Mouse (Mus musculus) forebrain, embryonic 16.5 days (tissue): ENCODE measurements around the gene Znhit3. TPM values are rescaled to one million over a fixed set of nuclear protein-coding genes. Genes with fewer than 3 reads are reported as not detected.

ENCODE experiments used
- ATAC-seq: fragments of 200-750 bp; cut with Nextera tagmentation; 2 replicates; pipeline ENCODE4 v1.8.0; 2017; ENCODE audit warnings: mild to moderate bottlenecking, moderate library complexity
- H3K27ac ChIP-seq: fragments of 300-500 bp; sonication (generic); 2 replicates; pipeline ENCODE4 v1.5.1; 2014; ENCODE audit warnings: low read length, control low read depth
- H3K27me3 ChIP-seq: fragments of 300-500 bp; sonication (generic); replicated peaks from 2 replicates; pipeline ENCODE4 v1.6.1; 2014; ENCODE audit warnings: low read length; ENCODE audit not compliant: control insufficient read depth, insufficient read depth
- H3K36me3 ChIP-seq: fragments of 300-500 bp; sonication (generic); 2 replicates; pipeline ENCODE4 v1.6.1; 2014; ENCODE audit not compliant: control insufficient read depth, insufficient read depth
- H3K4me1 ChIP-seq: fragments of 300-500 bp; sonication (generic); replicated peaks from 2 replicates; pipeline ENCODE4 v1.6.1; 2014; ENCODE audit warnings: low read length; ENCODE audit not compliant: control insufficient read depth, insufficient read depth
- H3K4me2 ChIP-seq: fragments of 300-500 bp; sonication (generic); 2 replicates; pipeline ENCODE4 v1.6.1; 2014; ENCODE audit warnings: mild to moderate bottlenecking, low read length, control low read depth
- H3K4me3 ChIP-seq: fragments of 300-500 bp; sonication (generic); replicated peaks from 2 replicates; pipeline ENCODE4 v1.5.1; 2014; ENCODE audit warnings: mild to moderate bottlenecking, low read length, control low read depth
- H3K9ac ChIP-seq: fragments of 300-500 bp; sonication (generic); replicated peaks from 2 replicates; pipeline ENCODE4 v1.6.1; 2014; ENCODE audit warnings: low read depth, low read length, control low read depth
- H3K9me3 ChIP-seq: fragments of 300-500 bp; sonication (generic); 2 replicates; pipeline ENCODE4 v1.6.1; 2016; ENCODE audit warnings: low read length; ENCODE audit not compliant: control insufficient read depth
- WGBS: fragments of 180-500 bp; shearing (Covaris S2); extraction: QIAGEN DNeasy Blood & Tissue Kit; methylation state at CpG from one replicate; pipeline ENCODE4 v1.1.7; 2014; 5-methylcytosine and 5-hydroxymethylcytosine counted together
- polyA plus RNA-seq: library from polyadenylated mRNA; unstranded; fragments of >200 nt; fragmentation: Nextera tagmentation; extraction: Ambion mirVana; gene quantifications from 2 replicates; pipeline ENCODE4 v1.2.1, GENCODE M21; 2015

Gene Znhit3
- polyA plus RNA-seq, 1 experiment from 2014 or later: 66.9 TPM

DNA sequence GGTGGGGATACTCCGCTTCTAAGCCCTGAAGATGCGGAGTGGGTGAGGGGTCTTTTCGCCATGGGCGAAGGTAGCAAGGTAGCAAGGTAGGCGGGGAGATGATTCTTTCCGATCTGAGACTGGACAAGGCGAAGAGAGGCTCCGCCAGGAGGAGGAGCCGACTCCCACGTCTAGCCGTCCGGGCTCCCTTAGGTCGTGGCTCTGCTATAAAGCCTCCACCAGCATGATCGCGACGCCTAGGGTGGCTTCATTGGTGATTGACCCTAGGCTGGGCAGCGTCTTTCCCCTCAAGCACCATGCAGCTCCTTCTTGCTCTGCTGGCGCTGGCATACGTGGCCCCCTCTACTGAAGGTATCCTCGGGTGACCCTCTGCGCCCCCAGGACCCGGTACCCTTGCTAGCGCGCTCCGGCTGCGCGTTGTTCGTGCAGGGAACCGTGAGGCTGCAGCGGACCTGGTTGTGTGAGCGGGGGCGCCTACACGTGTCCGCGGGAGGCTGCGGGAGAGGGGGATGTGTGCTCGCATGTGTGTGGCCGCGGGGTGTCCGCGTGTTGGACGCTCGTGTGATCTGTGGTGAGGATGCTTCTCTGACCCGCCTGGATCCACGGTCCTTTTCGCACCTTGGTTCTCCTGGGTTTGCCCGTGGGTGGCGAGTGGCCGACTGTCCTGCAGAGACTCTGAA lies 41.6 kb upstream of the Znhit3 start, which contains the start of gene Car4:
Car4 (plus strand) TSS at position 196 of the 680 bp plus-strand sequence.
- Histone ChIP-seq H3K36me3 (no peaks in the 10 kb centered on the region), H3K27me3 (peaks cover 44% of the 10 kb centered on the region), H3K9ac (peak within 1 kb of the TSS; percentile 22; the same call in 1 of the 2 replicates), H3K4me3 (peak within 1 kb of the TSS; percentile 36), H3K27ac (no peak within 1 kb of the TSS), H3K4me1 (peaks cover 14% of the 10 kb centered on the region), H3K4me2 (peak within 1 kb of the TSS; percentile 53), H3K9me3 (no peaks in the 10 kb centered on the region)
- WGBS: 1% methylated on average over 49 of the region's 49 CpGs
- no peak for ATAC-seq

DNA sequence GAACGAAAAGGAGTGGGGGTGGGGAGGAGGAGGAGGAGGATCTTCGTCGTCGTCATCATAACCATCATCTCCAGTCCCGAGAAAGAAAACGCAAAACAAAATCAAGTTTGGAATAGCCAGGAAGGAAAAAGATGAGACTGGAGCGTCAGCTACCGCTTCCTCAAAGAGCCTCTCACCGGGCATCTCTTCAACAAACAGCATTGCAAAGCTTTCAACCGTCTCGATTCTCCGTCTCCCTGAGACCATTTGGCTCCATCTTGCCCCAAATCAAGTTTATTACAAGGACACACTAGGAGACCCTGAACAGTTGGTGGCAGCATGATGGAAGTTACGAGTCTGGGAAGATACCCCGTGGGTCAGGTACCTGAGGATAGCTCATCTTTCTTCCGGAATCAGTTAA lies 41.0 kb upstream of the Znhit3 start:
- H3K27ac ChIP-seq: no peak overlapping the region
- H3K4me1 ChIP-seq: peaks cover 14% of the 10 kb centered on the region
- H3K36me3 ChIP-seq: no peaks in the 10 kb centered on the region
- no peak overlapping the region for H3K9ac ChIP-seq
- peak overlapping the region; percentile 36 for H3K4me3 ChIP-seq
- WGBS: 9% methylated on average over 15 of the region's 15 CpGs
- H3K4me2 ChIP-seq: peak overlapping the region; percentile 53
- ATAC-seq: no peak
- peaks cover 44% of the 10 kb centered on the region for H3K27me3 ChIP-seq
- no peaks in the 10 kb centered on the region for H3K9me3 ChIP-seq

DNA sequence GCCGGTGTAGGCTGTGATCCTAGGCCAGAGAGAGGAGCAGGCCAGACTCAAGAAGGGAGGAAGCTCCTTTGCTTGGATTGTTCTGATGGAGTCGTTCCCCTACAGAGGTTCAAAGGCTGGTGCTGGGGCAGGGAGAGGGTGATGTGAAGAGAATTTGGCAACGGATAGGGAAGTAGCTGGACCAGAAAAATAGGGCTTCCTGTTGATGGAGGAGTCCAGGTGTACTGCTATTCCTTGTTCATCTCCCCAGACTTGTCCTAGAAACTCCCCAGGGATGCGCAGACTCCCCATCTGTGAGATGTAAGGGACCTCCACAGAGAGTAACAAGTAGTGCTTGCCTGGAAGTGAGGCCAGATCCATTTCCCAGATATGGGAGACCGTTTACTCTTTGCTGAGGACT lies 40.2 kb upstream of the Znhit3 start:
- WGBS: 32% methylated on average over 5 of the region's 5 CpGs
- Histone ChIP-seq H3K27ac (no peak overlapping the region), H3K27me3 (peaks cover 44% of the 10 kb centered on the region), H3K4me2 (no peak overlapping the region), H3K9me3 (no peaks in the 10 kb centered on the region), H3K36me3 (no peaks in the 10 kb centered on the region), H3K9ac (no peak overlapping the region), H3K4me1 (peaks cover 14% of the 10 kb centered on the region), H3K4me3 (no peak overlapping the region)
- no peak for ATAC-seq

DNA sequence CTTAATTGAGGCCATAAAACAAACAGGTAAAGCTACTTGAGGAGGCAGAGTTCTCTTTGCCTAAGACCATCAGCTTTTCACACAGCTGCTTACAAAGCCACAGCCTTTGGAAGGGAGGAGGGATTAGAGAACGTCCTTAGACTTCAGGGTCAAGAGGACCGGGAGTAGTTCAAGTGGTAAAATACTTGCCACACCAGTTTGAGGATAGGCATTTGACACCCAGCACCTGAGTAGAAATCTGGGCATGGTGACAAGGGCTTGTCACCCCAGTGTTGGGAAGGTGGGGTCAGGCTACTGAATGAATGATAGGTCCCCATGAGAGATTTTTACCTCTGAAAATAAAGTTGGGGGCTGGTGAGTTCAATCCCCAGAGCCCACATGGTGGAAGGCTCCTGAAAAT lies 36.4 kb upstream of the Znhit3 start:
- Histone ChIP-seq H3K9ac (no peak overlapping the region), H3K4me1 (peaks cover 11% of the 10 kb centered on the region), H3K4me2 (no peak overlapping the region), H3K9me3 (no peaks in the 10 kb centered on the region), H3K27ac (no peak overlapping the region), H3K27me3 (peaks cover 17% of the 10 kb centered on the region), H3K36me3 (no peaks in the 10 kb centered on the region), H3K4me3 (no peak overlapping the region)
- 34% methylated on average over 2 of the region's 2 CpGs for WGBS
- no peak for ATAC-seq

DNA sequence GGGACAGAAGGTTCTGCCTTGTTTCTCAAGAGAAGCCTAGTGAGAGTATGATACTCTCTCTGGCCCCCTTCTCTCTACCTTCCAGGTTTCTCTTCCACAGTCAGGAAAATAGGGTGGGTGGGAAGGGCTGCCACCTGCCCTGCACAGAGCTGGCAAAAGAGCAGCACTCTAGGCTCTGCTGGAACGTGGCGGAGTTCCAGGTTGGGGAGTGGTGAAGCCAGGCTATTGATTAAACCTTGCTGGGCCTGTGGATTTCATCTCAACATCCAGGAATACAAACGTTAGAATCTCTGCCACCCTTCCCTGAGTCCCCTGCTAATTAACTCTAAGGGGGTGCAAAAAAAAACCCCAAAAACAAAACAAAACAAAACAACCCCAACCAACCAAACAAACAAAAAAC lies 32.4 kb upstream of the Znhit3 start:
- H3K9me3 ChIP-seq: no peaks in the 10 kb centered on the region
- no peak for ATAC-seq
- H3K36me3 ChIP-seq: no peaks in the 10 kb centered on the region
- 24% methylated on average over 3 of the region's 3 CpGs for WGBS
- H3K9ac ChIP-seq: no peak overlapping the region
- H3K4me1 ChIP-seq: peaks cover 25% of the 10 kb centered on the region
- H3K4me3 ChIP-seq: no peak overlapping the region
- no peaks in the 10 kb centered on the region for H3K27me3 ChIP-seq
- no peak overlapping the region for H3K27ac ChIP-seq
- H3K4me2 ChIP-seq: no peak overlapping the region

DNA sequence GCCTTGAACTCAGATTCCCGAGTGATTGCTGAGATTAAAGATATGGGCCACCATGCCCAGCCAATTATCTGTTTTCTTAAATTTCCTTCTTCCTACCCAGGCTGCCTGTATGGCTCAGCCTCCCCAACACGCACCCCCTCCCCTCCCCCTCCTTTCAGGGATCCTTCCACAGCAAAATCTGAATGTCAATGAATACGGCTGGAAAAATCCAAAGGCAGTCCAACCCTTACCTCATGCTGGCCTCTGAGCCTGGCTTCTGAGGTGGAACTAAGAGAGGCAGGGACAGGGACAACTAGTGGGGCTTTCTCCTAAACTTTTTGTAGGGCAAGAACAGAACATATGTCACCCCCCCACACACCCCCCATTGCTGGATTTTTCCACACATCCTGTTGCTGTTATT lies 31.9 kb upstream of the Znhit3 start:
- H3K4me2 ChIP-seq: no peak overlapping the region
- H3K9ac ChIP-seq: no peak overlapping the region
- H3K9me3 ChIP-seq: no peaks in the 10 kb centered on the region
- ATAC-seq: peak; percentile 52
- no peaks in the 10 kb centered on the region for H3K36me3 ChIP-seq
- H3K4me3 ChIP-seq: no peak overlapping the region
- no peak overlapping the region; the same call in 1 of the 2 replicates for H3K27ac ChIP-seq
- no peaks in the 10 kb centered on the region for H3K27me3 ChIP-seq
- peaks cover 26% of the 10 kb centered on the region for H3K4me1 ChIP-seq
- WGBS: 19% methylated on average over 3 of the region's 3 CpGs

DNA sequence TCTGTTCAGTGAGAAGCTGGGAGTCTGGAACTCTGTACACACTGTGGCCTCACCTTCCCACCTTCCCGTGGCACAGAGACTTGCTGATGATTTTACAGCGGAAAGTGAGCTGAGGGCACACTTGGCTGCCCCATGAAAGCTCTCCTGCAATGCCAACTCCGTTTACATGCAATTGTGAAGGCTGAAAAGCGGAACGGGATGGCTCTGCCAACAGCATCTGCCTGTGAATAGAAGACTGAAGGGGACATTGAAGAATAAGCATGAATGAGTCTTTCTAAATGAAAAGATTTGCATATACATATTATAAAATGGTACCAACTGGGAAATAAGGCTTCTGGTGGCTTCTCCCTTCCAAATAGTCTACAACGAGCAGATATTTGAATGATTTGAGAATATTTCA lies 31.0 kb upstream of the Znhit3 start:
- H3K9ac ChIP-seq: no peak overlapping the region
- H3K9me3 ChIP-seq: no peaks in the 10 kb centered on the region
- no peaks in the 10 kb centered on the region for H3K36me3 ChIP-seq
- 26% methylated on average over 6 of the region's 6 CpGs for WGBS
- no peak overlapping the region for H3K4me3 ChIP-seq
- peak overlapping the region; percentile 66 for H3K27ac ChIP-seq
- peak; percentile 75; the same call in 1 of the 2 replicates for ATAC-seq
- H3K4me2 ChIP-seq: no peak overlapping the region
- H3K27me3 ChIP-seq: no peaks in the 10 kb centered on the region
- peaks cover 26% of the 10 kb centered on the region for H3K4me1 ChIP-seq

DNA sequence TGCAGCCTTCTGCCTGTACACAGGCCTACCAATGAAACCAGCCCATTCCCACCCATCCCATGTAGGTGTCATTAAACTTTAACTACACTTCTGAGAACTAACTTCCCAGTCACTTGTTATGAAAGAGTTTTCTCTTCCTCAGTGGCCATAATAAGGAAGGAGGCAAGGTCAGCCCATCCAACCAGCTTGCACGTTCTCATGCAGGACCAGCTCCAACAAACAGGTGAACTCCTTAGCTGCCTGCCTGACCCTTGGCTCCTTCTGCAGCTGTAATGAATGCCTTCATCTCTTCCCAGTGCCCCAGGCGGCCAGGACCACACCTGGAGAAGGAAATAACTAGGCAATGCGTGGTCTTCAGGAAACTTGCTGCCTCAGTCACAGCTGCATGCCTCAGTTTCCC lies 29.7 kb upstream of the Znhit3 start:
- no peak overlapping the region for H3K27ac ChIP-seq
- H3K4me2 ChIP-seq: no peak overlapping the region
- H3K9me3 ChIP-seq: no peaks in the 10 kb centered on the region
- no peak overlapping the region for H3K9ac ChIP-seq
- H3K4me1 ChIP-seq: peaks cover 26% of the 10 kb centered on the region
- H3K36me3 ChIP-seq: no peaks in the 10 kb centered on the region
- no peak for ATAC-seq
- WGBS: 61% methylated on average over 3 of the region's 3 CpGs
- no peaks in the 10 kb centered on the region for H3K27me3 ChIP-seq
- no peak overlapping the region for H3K4me3 ChIP-seq

DNA sequence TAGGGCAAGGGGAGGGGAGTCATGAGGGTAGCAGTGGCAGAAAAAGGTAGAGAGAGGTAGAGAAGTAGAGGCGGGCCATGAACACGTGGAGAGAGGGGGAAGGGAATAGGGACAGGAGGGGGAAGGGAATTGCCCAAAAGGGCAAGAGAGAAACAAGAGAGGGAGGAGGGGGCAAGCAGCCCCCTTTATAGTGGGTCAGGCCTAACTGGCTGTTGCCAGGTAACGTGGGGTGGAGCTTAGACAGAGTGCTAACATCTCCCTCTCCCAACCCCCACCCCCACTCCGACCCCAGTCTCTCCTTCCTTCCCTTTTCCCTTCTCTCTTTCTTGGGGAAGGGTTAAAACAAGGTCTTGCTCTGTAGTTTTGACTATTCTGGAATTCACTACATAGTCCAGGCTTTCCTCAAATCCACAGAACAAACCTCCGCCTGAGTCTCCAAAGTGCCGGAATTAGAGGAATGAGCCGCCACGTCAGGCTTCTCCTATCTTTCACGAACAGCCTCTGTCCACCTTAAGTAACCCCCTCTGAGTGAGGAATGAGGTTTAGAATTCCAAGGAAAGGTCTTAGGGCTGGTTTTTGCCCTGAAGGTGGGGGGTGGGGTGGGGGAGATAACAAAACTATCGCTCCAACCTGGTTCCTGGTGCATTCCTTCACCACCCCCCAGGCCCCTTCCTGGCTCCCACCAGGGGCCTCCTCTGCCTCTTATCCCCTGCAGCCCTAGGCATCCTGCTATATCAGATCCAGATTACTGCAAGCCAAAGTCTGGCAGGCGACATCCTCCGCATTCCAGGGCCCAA lies 28.7 kb upstream of the Znhit3 start:
- 7% methylated on average over 12 of the region's 12 CpGs for WGBS
- Histone ChIP-seq H3K27me3 (no peaks in the 10 kb centered on the region), H3K9me3 (no peaks in the 10 kb centered on the region), H3K4me3 (no peak overlapping the region), H3K9ac (no peak overlapping the region), H3K36me3 (no peaks in the 10 kb centered on the region), H3K4me2 (no peak overlapping the region), H3K27ac (no peak overlapping the region), H3K4me1 (peaks cover 33% of the 10 kb centered on the region)
- ATAC-seq: no peak
